Mouse (Mus musculus) MEL (cell line): Measurements from ENCODE around the gene Spz1.

ENCODE experiments used
- BHLHE40 ChIP-seq: IDR thresholded peaks from 2 replicates; pipeline ENCODE4 v1.6.1; 2012; ENCODE audit warnings: low read depth, mild to moderate bottlenecking, inconsistent platforms, low read length, improper control_type of control experiment, borderline replicate concordance
- CHD2 ChIP-seq: IDR thresholded peaks from 2 replicates; pipeline ENCODE4 v1.6.1; 2011; ENCODE audit warnings: low read length, improper control_type of control experiment
- CTCF ChIP-seq, 3 experiments: IDR thresholded peaks in 2 of 3; conservative IDR thresholded peaks in 1 of 3; 2 replicates each; pipeline ENCODE4 v1.5.1; 2011 to 2012; ENCODE audit warnings: low read length in 3 of 3, low read depth in 2 of 3, mild to moderate bottlenecking in 2 of 3, improper control_type of control experiment in 1 of 3, inconsistent platforms in 1 of 3, mixed read lengths in 1 of 3, moderate library complexity in 1 of 3; ENCODE audit not compliant: control insufficient read depth in 1 of 3, insufficient read depth in 1 of 3, poor library complexity in 1 of 3, severe bottlenecking in 1 of 3
- EP300 ChIP-seq, 2 experiments: IDR thresholded peaks; 2 replicates each; pipeline ENCODE4 v1.6.1; 2011; ENCODE audit warnings: improper control_type of control experiment in 2 of 2, low read length in 2 of 2, low read depth in 1 of 2, mild to moderate bottlenecking in 1 of 2
- GABPA ChIP-seq: IDR thresholded peaks from 2 replicates; pipeline ENCODE4 v1.6.1; 2012; ENCODE audit warnings: low read depth, mild to moderate bottlenecking, inconsistent platforms, low read length, improper control_type of control experiment, moderate library complexity
- GATA1 ChIP-seq: IDR thresholded peaks from 2 replicates; pipeline ENCODE4 v1.6.1; 2011; ENCODE audit warnings: low read depth, low read length, improper control_type of control experiment
- MAZ ChIP-seq: IDR thresholded peaks from 2 replicates; pipeline ENCODE4 v1.6.1; 2012; ENCODE audit warnings: low read depth, mild to moderate bottlenecking, inconsistent platforms, low read length, improper control_type of control experiment
- POLR2A ChIP-seq, 2 experiments: IDR thresholded peaks; 2 replicates each; pipeline ENCODE4 v1.6.1; 2011 to 2012; ENCODE audit warnings: low read length in 2 of 2, mild to moderate bottlenecking in 2 of 2, control low read depth in 1 of 2, improper control_type of control experiment in 1 of 2, low read depth in 1 of 2, moderate library complexity in 1 of 2; ENCODE audit not compliant: control insufficient read depth in 1 of 2, insufficient read depth in 1 of 2, poor library complexity in 1 of 2
- POLR2AphosphoS2 ChIP-seq: IDR thresholded peaks from 2 replicates; pipeline ENCODE4 v1.6.1; 2011; ENCODE audit warnings: low read length, improper control_type of control experiment

- TF ChIP-seq CTCF (IDR thresholded peaks at IDR 0.05 in 2 of 3, conservative IDR thresholded peaks at IDR 0.05 in 1 of 3; ENCODE audit: control insufficient read depth in 1 of 3, insufficient read depth in 1 of 3, low read depth in 2 of 3, low read length in 3 of 3, poor library complexity in 1 of 3, severe bottlenecking in 1 of 3) (no peak), GABPA (no peak), POLR2AphosphoS2 (no peak), EP300 (IDR thresholded peaks at IDR 0.05; ENCODE audit: low read depth in 1 of 2, low read length in 2 of 2) (no peak), GATA1 (no peak), POLR2A (IDR thresholded peaks at IDR 0.05; ENCODE audit: control insufficient read depth in 1 of 2, insufficient read depth in 1 of 2, low read depth in 1 of 2, low read length in 2 of 2, poor library complexity in 1 of 2) (no peak), BHLHE40 (no peak), MAZ (no peak), CHD2 (no peak)
These were observed 45.9 kb downstream of the Spz1 start for GRCm38 (mm10) chr13:92529828-92530720.
